Mouse (Mus musculus) neural tube, embryonic 14.5 days (tissue): ENCODE data around the gene Itgb2. TPM values are rescaled to one million over a fixed set of nuclear protein-coding genes. Genes with fewer than 3 reads are reported as not detected.

Experiments
- ATAC-seq: fragments of 200-750 bp; cut with Nextera tagmentation; 2 replicates; pipeline ENCODE4 v1.8.0; 2017; ENCODE audit warnings: low read depth, mild to moderate bottlenecking, moderate TSS enrichment, moderate library complexity
- H3K27ac ChIP-seq: fragments of 300-500 bp; sonication (generic); 2 replicates; pipeline ENCODE4 v1.5.1; 2014; ENCODE audit warnings: low read depth, mild to moderate bottlenecking, control low read depth, low read length, moderate library complexity, mixed read lengths
- H3K27me3 ChIP-seq: fragments of 300-500 bp; sonication (generic); 2 replicates; pipeline ENCODE4 v1.6.1; 2014; ENCODE audit warnings: low read length; ENCODE audit not compliant: control insufficient read depth, insufficient read depth
- H3K36me3 ChIP-seq: fragments of 300-500 bp; sonication (generic); 2 replicates; pipeline ENCODE4 v1.6.1; 2014; ENCODE audit warnings: low read length, mixed read lengths; ENCODE audit not compliant: control insufficient read depth, insufficient read depth
- H3K4me1 ChIP-seq: fragments of 300-500 bp; sonication (generic); 2 replicates; pipeline ENCODE4 v1.6.1; 2014; ENCODE audit warnings: low read length; ENCODE audit not compliant: control insufficient read depth, insufficient read depth
- H3K4me2 ChIP-seq: fragments of 300-500 bp; sonication (generic); 2 replicates; pipeline ENCODE4 v1.6.1; 2014; ENCODE audit warnings: mild to moderate bottlenecking, low read depth, low read length, control low read depth
- H3K4me3 ChIP-seq: fragments of 300-500 bp; sonication (generic); 2 replicates; pipeline ENCODE4 v1.5.1; 2014; ENCODE audit warnings: low read depth, low read length, control low read depth, mixed read lengths
- H3K9ac ChIP-seq: fragments of 300-500 bp; sonication (generic); replicated peaks from 2 replicates; pipeline ENCODE4 v1.6.1; 2014; ENCODE audit warnings: low read depth, mild to moderate bottlenecking, control low read depth, low read length, mixed read lengths
- H3K9me3 ChIP-seq: fragments of 300-500 bp; sonication (generic); 2 replicates; pipeline ENCODE4 v1.6.1; 2016; ENCODE audit warnings: low read length; ENCODE audit not compliant: control insufficient read depth
- WGBS: fragments of 180-500 bp; shearing (Covaris S2); extraction: QIAGEN DNeasy Blood & Tissue Kit; methylation state at CpG from one replicate; pipeline ENCODE4 v1.1.7; 2014; 5-methylcytosine and 5-hydroxymethylcytosine counted together
- polyA plus RNA-seq: library from polyadenylated mRNA; unstranded; fragments of >200 nt; fragmentation: Nextera tagmentation; extraction: Ambion mirVana; gene quantifications from 2 replicates; pipeline ENCODE4 v1.2.1, GENCODE M21; 2014

Gene Itgb2
- polyA plus RNA-seq, 1 experiment from 2014 or later = 0.44 TPM

DNA sequence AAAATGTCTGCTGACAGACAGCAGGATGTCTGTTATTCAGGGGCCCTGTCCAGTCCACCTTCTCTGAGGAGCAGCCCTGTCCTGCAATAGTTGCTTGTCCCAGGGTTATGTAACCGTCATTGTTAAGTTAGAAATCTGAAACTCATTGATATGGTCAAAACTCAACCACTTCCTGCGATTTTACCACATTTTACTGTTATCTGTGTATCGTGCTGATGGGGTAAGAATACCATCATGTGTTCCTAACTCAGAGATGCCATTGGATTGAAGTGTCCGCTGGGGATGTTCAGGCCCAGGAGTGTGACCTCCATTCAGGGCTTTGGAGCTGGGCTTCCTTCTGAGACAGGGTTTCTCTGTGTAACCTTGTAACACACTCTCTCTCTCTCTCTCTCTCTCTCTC lies 24.9 kb downstream of the Itgb2 start:
- Histone ChIP-seq H3K9ac (no peak overlapping the region), H3K4me2 (no peak overlapping the region), H3K27me3 (no peaks in the 10 kb centered on the region), H3K27ac (no peak overlapping the region), H3K4me1 (no peaks in the 10 kb centered on the region), H3K36me3 (no peaks in the 10 kb centered on the region), H3K4me3 (no peak overlapping the region), H3K9me3 (no peaks in the 10 kb centered on the region)
- no peak for ATAC-seq
- 89% methylated on average over 4 of the region's 4 CpGs for WGBS

DNA sequence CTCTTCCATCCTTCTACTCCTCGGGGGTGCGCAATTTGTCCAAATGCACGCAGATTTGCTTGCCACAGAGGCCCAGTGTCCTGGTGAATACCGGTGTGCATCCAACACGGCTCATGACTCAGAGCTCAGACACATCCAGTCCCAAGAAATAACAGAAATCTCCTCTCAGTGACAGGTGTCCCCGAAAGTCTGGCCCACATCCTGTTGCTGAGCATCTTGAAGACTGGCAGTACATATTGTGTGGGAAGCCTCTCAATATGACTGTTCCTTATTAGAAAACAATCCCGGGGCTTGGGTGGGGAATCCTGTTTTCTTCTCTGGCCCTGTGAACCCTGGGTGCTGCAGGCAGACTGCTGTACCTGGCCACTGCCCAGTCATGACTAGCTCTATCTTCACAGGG lies 26.6 kb downstream of the Itgb2 start:
- no peak for ATAC-seq
- H3K9ac ChIP-seq = no peak overlapping the region
- H3K27ac ChIP-seq = no peak overlapping the region
- no peaks in the 10 kb centered on the region for H3K36me3 ChIP-seq
- H3K4me1 ChIP-seq = no peaks in the 10 kb centered on the region
- H3K4me3 ChIP-seq = no peak overlapping the region
- 92% methylated on average over 7 of the region's 7 CpGs for WGBS
- no peaks in the 10 kb centered on the region for H3K27me3 ChIP-seq
- H3K4me2 ChIP-seq = no peak overlapping the region
- no peaks in the 10 kb centered on the region for H3K9me3 ChIP-seq

DNA sequence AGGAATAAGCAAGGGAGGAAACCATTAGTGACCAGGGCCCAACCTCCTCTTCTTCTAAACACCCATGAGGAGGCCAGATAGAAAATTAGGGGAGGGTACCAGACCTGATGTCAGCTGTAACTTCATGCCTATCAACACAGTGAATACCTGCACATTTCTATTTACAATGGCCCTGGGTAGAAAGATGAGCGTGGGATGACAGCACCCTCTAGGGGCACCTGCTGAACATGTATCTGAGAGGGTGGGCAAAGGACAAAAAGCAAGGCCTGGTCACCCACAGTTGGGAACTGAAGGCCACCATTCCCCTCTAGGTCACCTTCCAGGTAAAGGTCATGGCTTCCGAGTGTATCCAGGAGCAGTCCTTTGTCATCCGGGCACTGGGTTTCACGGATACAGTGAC lies 27.6 kb downstream of the Itgb2 start:
- no peak for ATAC-seq
- H3K36me3 ChIP-seq = no peaks in the 10 kb centered on the region
- H3K27me3 ChIP-seq = no peaks in the 10 kb centered on the region
- H3K9ac ChIP-seq = no peak overlapping the region
- H3K4me1 ChIP-seq = no peaks in the 10 kb centered on the region
- no peak overlapping the region for H3K4me3 ChIP-seq
- WGBS = 87% methylated on average over 4 of the region's 4 CpGs
- no peak overlapping the region for H3K27ac ChIP-seq
- H3K4me2 ChIP-seq = no peak overlapping the region
- H3K9me3 ChIP-seq = no peaks in the 10 kb centered on the region

DNA sequence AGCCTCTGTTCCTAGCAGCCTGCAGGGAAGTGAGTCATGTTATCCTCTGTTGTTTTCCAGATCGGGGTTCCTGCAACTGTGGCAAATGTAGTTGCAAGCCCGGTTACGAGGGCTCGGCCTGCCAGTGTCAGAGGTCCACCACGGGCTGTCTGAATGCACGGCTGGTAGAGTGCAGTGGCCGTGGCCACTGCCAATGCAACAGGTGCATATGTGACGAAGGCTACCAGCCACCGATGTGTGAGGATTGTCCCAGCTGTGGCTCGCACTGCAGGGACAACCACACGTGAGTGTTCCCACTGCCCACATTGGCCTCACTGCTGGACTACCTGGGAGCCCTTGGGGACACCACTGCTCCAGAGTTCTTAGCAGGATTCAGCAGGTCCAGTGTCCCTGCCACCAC lies 30.0 kb downstream of the Itgb2 start:
- 92% methylated on average over 10 of the region's 11 CpGs for WGBS
- Histone ChIP-seq H3K4me3 (no peak overlapping the region), H3K9ac (no peak overlapping the region), H3K4me2 (no peak overlapping the region), H3K36me3 (no peaks in the 10 kb centered on the region), H3K27me3 (no peaks in the 10 kb centered on the region), H3K27ac (no peak overlapping the region), H3K9me3 (no peaks in the 10 kb centered on the region), H3K4me1 (no peaks in the 10 kb centered on the region)
- no peak for ATAC-seq

DNA sequence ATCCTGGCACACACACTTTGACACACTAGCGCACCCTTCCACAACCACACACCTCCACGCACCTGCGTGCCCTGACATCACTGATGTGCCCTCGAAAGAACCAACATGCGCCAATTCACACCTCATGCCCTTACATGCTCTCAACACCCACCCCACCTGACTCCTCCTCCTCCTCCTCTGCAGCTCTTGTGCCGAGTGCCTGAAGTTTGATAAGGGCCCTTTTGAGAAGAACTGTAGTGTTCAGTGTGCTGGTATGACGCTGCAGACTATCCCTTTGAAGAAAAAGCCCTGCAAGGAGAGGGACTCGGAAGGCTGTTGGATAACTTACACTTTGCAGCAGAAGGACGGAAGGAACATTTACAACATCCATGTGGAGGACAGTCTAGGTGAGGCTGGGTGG lies 30.8 kb downstream of the Itgb2 start:
- Histone ChIP-seq H3K9ac (no peak overlapping the region), H3K4me1 (no peaks in the 10 kb centered on the region), H3K36me3 (no peaks in the 10 kb centered on the region), H3K9me3 (no peaks in the 10 kb centered on the region), H3K4me3 (no peak overlapping the region), H3K27ac (no peak overlapping the region), H3K4me2 (no peak overlapping the region), H3K27me3 (no peaks in the 10 kb centered on the region)
- WGBS = 94% methylated on average over 9 of the region's 9 CpGs
- no peak for ATAC-seq

DNA sequence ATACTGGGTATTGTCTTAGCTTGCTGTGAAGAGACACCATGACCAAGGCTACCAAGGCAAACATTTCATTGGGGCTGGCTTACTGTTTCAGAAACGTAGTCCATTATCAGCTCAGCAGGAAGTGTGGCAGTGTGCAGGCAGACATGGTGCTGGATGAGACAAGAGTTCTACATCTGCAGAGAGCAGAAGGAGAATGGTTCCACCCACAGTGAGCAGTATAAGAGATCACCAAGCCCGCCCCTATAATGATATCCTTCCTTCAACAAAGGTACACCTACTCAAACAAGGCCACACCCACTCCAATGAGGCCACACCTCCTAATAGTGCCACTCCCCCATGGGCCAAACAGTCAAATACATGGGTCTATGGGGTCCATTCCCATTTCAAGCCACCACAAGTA lies 31.5 kb downstream of the Itgb2 start:
- no peaks in the 10 kb centered on the region for H3K27me3 ChIP-seq
- no peak for ATAC-seq
- no peaks in the 10 kb centered on the region for H3K36me3 ChIP-seq
- no peak overlapping the region for H3K4me2 ChIP-seq
- no peaks in the 10 kb centered on the region for H3K9me3 ChIP-seq
- 68% methylated on average over 2 of the region's 2 CpGs for WGBS
- H3K27ac ChIP-seq = no peak overlapping the region
- H3K9ac ChIP-seq = no peak overlapping the region
- no peaks in the 10 kb centered on the region for H3K4me1 ChIP-seq
- no peak overlapping the region for H3K4me3 ChIP-seq

DNA sequence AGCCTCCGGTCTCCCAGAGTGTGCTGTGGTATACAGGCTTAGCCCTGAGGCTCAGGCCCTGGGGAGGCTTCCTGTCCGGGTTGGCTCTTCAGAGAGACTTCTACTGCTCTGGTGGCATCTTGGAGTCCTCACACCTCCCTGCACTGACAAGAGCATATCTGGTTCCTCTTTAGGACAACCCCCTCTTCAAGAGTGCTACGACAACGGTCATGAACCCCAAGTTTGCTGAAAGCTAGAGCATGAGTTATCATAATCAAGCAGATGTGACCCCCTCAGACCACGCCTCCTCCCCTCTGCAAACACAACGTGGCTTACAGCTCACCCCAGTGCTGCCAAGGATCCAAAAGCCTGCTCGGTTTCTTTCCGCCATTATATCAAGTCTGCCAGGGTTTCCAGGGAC lies 35.0 kb downstream of the Itgb2 start:
- 81% methylated on average over 8 of the region's 8 CpGs for WGBS
- H3K27me3 ChIP-seq = no peaks in the 10 kb centered on the region
- H3K4me3 ChIP-seq = no peak overlapping the region
- H3K27ac ChIP-seq = no peak overlapping the region
- H3K36me3 ChIP-seq = no peaks in the 10 kb centered on the region
- no peaks in the 10 kb centered on the region for H3K9me3 ChIP-seq
- H3K4me1 ChIP-seq = no peaks in the 10 kb centered on the region
- H3K9ac ChIP-seq = no peak overlapping the region
- no peak for ATAC-seq
- no peak overlapping the region for H3K4me2 ChIP-seq

DNA sequence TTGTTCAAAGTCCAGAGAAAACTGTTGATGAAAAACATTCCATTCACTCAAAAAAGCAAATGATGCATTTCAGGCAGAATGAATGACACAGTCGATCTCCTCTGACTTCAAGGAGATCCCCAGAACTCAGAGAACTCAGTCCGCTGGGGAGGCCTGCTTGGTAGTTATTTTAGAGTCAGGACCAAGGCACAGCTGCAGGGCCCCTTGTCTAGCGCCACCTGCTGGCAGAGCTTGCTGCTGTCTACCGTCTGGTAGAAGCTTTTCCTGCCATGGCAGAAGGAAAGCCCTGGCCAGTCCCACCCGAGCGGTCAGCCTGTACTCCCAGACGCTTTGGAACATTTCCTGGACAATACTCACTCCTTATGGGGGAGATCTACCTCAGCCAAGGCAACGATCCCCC lies 36.6 kb downstream of the Itgb2 start:
- Histone ChIP-seq H3K4me3 (no peak overlapping the region), H3K9me3 (no peaks in the 10 kb centered on the region), H3K4me1 (no peaks in the 10 kb centered on the region), H3K27ac (no peak overlapping the region), H3K4me2 (no peak overlapping the region), H3K27me3 (no peaks in the 10 kb centered on the region), H3K36me3 (no peaks in the 10 kb centered on the region), H3K9ac (no peak overlapping the region)
- 30% methylated on average over 8 of the region's 8 CpGs for WGBS
- no peak for ATAC-seq

DNA sequence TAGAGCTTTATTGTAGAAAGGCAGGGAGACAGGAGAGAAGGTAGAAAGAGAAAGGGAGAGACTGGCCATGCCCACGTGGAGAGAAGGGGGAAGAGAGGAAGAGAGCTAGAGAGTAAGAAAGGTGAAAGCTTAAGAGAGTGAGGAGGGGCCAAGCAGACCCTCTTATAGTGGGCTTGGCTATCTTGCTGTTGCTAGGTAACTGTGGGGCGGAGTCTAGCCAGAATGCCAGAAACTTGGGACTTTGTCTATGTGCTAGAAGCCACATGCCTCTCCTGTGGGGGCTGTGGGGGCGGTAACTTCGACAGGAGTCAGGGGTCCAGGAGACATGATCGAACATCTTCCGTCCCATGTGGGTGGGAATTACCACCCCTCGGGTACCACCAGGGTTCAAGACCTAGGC lies 39.4 kb downstream of the Itgb2 start:
- no peaks in the 10 kb centered on the region for H3K4me1 ChIP-seq
- no peak for ATAC-seq
- no peak overlapping the region for H3K27ac ChIP-seq
- H3K36me3 ChIP-seq = no peaks in the 10 kb centered on the region
- no peaks in the 10 kb centered on the region for H3K27me3 ChIP-seq
- H3K4me2 ChIP-seq = no peak overlapping the region
- WGBS = 47% methylated on average over 7 of the region's 7 CpGs
- no peak overlapping the region for H3K9ac ChIP-seq
- no peak overlapping the region for H3K4me3 ChIP-seq
- H3K9me3 ChIP-seq = no peaks in the 10 kb centered on the region
